Mouse (Mus musculus) C2C12 (cell line): ENCODE data around the gene Atrip. TPM values are rescaled to one million over a fixed set of nuclear protein-coding genes. Genes with fewer than 3 reads are reported as not detected.

Source experiments
- H3K27me3 ChIP-seq: one replicate; pipeline ENCODE4 v1.6.1; 2011; ENCODE audit not compliant: control insufficient read depth, insufficient read depth, insufficient read length
- H3K36me3 ChIP-seq: one replicate; pipeline ENCODE4 v1.6.1; 2011; ENCODE audit not compliant: control insufficient read depth, insufficient read depth
- H3K4me3 ChIP-seq: one replicate; pipeline ENCODE4 v1.5.1; 2011; ENCODE audit warnings: mild to moderate bottlenecking, control low read depth; ENCODE audit not compliant: poor library complexity, insufficient read depth, severe bottlenecking
- H3K79me2 ChIP-seq: one replicate; pipeline ENCODE4 v1.6.1; 2011; ENCODE audit not compliant: control insufficient read depth, insufficient read depth
- H3K79me3 ChIP-seq: one replicate; pipeline ENCODE4 v1.6.1; 2011; ENCODE audit warnings: low read depth, control low read depth
- H3ac ChIP-seq: one replicate; pipeline ENCODE3; 2011; ENCODE audit warnings: low read depth; ENCODE audit not compliant: control insufficient read depth, insufficient read length
- CEBPB ChIP-seq: IDR thresholded peaks from one replicate; pipeline ENCODE4 v1.6.1; 2011; ENCODE audit warnings: low read depth, mild to moderate bottlenecking, control low read depth, moderate library complexity
- CTCF ChIP-seq: IDR thresholded peaks from one replicate; pipeline ENCODE4 v1.5.1; 2011; ENCODE audit not compliant: control insufficient read depth, insufficient read depth, insufficient read length
- FOSL1 ChIP-seq: IDR thresholded peaks from one replicate; pipeline ENCODE4 v1.8.0; 2011; ENCODE audit warnings: mild to moderate bottlenecking, low read length; ENCODE audit not compliant: poor library complexity, insufficient read depth, severe bottlenecking
- MAX ChIP-seq: IDR thresholded peaks from one replicate; pipeline ENCODE4 v1.6.1; 2011; ENCODE audit warnings: mild to moderate bottlenecking, control low read depth
- MYOD1 ChIP-seq: IDR thresholded peaks from one replicate; pipeline ENCODE4 v1.6.1; 2011; ENCODE audit warnings: low read depth; ENCODE audit not compliant: control insufficient read depth, insufficient read length
- MYOG ChIP-seq: IDR thresholded peaks from one replicate; pipeline ENCODE4 v1.6.1; 2011; ENCODE audit not compliant: control insufficient read depth, insufficient read length; ENCODE audit errors: extremely low read depth
- USF1 ChIP-seq: IDR thresholded peaks from one replicate; pipeline ENCODE4 v1.6.1; 2011; ENCODE audit warnings: low read depth, mild to moderate bottlenecking, control low read depth, moderate library complexity
- polyA plus RNA-seq: library from polyadenylated mRNA; unstranded; fragments of >200 nt; fragmentation: generic; extraction: Trizol; gene quantifications from one replicate; pipeline ENCODE4 v1.2.1, GENCODE M21; 2012; ENCODE audit warnings: missing spikeins

Gene Atrip
- polyA plus RNA-seq, 1 experiment: 11.4 TPM

DNA sequence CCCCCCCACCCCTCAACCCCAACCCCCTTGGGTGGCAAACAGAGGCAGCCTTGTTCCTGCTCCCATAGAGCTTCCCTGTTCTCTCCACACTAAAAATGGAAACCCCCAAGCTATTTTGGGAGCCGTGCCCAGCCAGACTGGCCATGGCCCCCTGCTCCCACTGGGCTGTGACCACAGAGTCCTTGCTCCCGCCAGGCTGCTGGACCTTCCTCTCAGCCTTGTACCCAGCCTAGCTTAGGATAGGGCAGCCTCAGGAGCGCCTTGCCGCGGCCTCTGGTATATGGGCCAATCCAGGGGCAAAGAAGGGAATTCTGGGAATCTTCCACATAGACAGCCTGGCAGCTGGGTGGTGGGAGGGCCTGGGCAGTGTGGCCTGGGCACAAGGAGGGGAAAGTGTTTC lies 23.9 kb upstream of the Atrip start:
- no peaks in the 10 kb centered on the region for H3K27me3 ChIP-seq
- no peak for TF ChIP-seq USF1
- TF ChIP-seq CTCF: no peak
- TF ChIP-seq MAX: no peak
- TF ChIP-seq MYOD1: no peak
- TF ChIP-seq CEBPB: no peak
- no peak for TF ChIP-seq FOSL1
- no peak for TF ChIP-seq MYOG
- no peak overlapping the region for H3K4me3 ChIP-seq
- peaks cover 7% of the 10 kb centered on the region for H3K79me2 ChIP-seq
- H3ac ChIP-seq: no peak overlapping the region
- no peaks in the 10 kb centered on the region for H3K79me3 ChIP-seq
- no peaks in the 10 kb centered on the region for H3K36me3 ChIP-seq

DNA sequence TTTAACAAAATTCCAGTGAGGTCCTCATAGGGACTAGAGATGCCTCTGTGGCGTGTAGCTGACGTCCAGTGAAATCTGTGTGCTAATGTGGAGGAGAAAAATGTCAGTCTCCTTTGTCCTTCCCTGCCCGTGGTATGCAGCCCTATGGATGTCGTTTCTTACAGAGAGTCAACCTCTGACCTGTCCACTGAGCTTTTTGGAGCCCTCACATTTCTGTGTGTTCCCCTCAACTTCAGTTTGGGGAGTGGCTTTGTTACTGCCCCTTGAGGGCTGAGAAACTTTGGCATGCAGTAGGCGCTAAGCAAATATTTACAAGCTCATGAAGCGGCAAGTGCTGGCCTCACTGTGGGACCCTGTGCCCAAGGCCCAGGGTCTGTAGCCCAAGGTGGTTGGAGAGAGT lies 23.4 kb upstream of the Atrip start:
- Histone ChIP-seq H3K4me3 (no peak overlapping the region), H3K36me3 (no peaks in the 10 kb centered on the region), H3ac (no peak overlapping the region), H3K79me3 (no peaks in the 10 kb centered on the region), H3K27me3 (no peaks in the 10 kb centered on the region), H3K79me2 (peaks cover 7% of the 10 kb centered on the region)
- no peak for TF ChIP-seq FOSL1
- no peak for TF ChIP-seq MYOD1
- TF ChIP-seq MYOG: no peak
- TF ChIP-seq CEBPB: no peak
- TF ChIP-seq CTCF: no peak
- no peak for TF ChIP-seq USF1
- no peak for TF ChIP-seq MAX

DNA sequence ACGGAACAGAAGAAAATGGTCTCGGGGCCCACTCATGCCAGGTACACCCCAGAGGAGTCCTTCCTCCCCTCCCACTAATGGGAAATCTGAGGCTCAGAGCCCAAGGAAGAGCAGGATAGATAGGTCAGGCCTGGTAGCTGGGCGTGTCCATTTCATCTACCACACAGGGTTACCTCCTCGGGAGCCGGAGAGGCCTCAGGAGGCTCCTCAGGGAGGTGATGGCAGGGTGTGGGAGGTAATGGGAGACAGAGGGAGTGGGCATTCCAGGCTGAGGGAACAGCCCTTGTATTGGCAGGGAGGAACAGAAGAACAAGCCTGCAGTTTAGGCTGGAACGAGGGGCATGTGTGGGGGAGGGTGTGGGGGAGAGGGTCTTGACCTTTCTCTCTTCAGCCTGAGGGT lies 22.9 kb upstream of the Atrip start:
- TF ChIP-seq MAX (no peak), CEBPB (no peak), USF1 (no peak), MYOD1 (no peak), CTCF (no peak), MYOG (no peak), FOSL1 (no peak)
- peaks cover 4% of the 10 kb centered on the region for H3K36me3 ChIP-seq
- no peaks in the 10 kb centered on the region for H3K27me3 ChIP-seq
- no peak overlapping the region for H3ac ChIP-seq
- no peaks in the 10 kb centered on the region for H3K79me3 ChIP-seq
- H3K4me3 ChIP-seq: no peak overlapping the region
- H3K79me2 ChIP-seq: peaks cover 7% of the 10 kb centered on the region

DNA sequence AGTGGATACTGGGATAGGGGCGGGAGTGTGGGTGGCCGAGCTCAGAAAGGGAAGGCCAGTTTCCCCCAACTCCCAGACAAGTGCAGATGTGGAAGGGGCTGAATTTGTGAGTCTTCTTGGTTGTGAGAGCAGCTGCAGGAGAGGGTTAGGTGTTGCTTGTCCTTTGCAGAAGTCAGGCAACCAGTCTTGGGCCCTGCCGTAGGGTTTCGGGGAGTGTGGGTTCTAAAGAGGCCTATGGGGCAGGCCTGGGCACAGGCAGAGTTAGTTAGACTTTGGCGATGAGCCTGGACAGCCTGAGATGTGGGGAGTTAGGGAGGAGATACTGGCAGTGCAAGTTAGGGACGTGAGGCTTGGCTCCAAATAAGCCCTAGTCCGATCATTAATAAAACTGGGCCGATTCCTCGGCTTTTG lies 22.3 kb upstream of the Atrip start:
- H3K27me3 ChIP-seq: no peaks in the 10 kb centered on the region
- peaks cover 5% of the 10 kb centered on the region for H3K36me3 ChIP-seq
- no peaks in the 10 kb centered on the region for H3K79me3 ChIP-seq
- H3K4me3 ChIP-seq: peak overlapping the region; percentile 38
- peak overlapping the region; percentile 97 for H3ac ChIP-seq
- TF ChIP-seq MYOD1 (no peak), CEBPB (no peak), MAX (no peak), USF1 (no peak), FOSL1 (no peak), CTCF (no peak), MYOG (no peak)
- H3K79me2 ChIP-seq: peaks cover 7% of the 10 kb centered on the region

DNA sequence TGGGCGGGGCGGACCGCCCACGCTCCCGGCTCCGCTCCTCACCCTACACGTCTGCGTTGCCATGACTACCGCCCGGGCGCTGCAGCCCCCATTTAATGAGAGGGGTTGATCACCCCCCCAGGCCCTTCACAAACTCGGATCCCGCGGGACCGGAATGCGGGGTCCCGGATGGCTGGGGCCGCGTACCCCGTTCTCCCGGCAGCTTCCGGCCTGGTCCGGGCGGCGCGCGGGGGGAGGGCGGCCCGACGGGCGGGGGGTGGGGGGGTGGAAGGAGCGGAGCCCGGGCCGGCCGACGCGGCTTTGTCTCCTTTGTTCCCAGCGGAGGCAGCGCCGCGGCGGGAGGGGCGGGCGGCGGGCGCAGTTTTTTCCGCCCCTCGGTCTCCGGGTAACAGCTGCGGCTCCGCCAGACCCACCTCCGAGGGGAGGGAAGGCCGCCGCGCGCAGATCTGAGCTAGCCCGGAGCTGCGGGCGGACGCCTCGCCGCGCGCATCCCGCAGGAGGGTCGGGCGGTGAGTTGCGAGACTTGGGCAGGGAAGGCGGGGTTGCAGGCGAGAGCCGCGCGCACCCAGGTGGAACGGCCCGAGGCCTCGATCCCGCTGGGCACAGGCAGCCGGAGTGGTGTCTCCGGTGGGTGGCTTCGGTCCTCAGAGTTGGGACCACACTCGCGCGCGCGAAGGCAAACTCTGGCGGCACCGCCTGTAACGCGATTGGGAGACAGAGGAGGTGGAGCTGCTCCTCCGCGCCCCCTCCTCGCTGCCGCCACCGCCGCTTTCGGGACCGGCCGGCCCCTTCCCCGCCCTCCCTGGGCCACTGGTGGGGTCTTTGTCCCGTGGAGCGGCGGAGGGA lies 21.4 kb upstream of the Atrip start, which contains the start of gene Plxnb1:
Gene Plxnb1, plus strand, starts transcription at position 253 of the 846 bp plus-strand sequence.
- TF ChIP-seq CEBPB (no peak), CTCF (no peak), MYOD1 (no peak), MAX (no peak), MYOG (no peak), USF1 (no peak), FOSL1 (no peak)
- Histone ChIP-seq H3K27me3 (no peaks in the 10 kb centered on the region), H3K4me3 (peak within 1 kb of the TSS; percentile 38), H3K79me2 (peaks cover 7% of the 10 kb centered on the region), H3ac (peak within 1 kb of the TSS; percentile 97), H3K36me3 (peaks cover 5% of the 10 kb centered on the region), H3K79me3 (no peaks in the 10 kb centered on the region)
